Mouse (Mus musculus): ENCODE results near the gene Tmem150c.

The Tmem150c gene

DNA sequence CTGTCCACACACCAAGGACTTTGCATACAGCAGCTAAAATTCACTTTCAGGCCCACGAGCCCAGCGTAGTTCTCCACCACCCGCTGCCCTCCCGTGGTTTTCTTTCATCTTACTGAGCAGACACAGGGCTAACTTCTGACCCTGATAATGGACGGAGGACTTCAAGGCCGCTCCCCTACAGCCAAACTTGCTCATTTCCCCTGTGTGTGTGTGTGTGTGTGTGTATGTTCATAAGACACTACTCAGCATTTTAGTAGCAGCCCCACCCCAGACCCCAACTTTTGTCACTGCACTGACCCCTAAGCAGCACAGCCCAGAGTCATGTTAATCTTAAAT, at the start of gene Tmem150c:
Gene Tmem150c, minus strand, starts transcription at position 171 of the 336 bp plus-strand sequence.
- DNase-seq (ENCODE audit: low read depth): no peak

DNA sequence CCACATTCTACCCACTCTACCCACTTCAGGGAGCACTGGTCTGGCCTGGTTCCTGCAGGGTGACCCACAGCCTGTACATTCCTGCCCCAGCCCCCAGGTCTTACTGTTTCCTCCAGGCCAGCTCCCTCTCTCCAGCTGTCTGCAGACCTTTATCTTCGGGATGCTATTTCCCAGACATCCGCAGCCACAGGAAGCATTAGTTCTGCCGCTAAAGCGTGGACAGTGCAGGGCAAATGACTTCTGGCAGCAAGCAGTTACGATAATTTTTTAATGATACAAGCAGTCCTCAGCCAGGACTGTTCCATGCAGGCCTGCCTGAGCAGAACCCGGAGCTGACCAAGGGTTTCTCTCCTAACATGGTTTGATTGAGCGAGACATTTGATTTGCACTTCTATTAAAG, 49.5 kb upstream of the Tmem150c start:
- DNase-seq (ENCODE audit: low read depth): no peak

DNA sequence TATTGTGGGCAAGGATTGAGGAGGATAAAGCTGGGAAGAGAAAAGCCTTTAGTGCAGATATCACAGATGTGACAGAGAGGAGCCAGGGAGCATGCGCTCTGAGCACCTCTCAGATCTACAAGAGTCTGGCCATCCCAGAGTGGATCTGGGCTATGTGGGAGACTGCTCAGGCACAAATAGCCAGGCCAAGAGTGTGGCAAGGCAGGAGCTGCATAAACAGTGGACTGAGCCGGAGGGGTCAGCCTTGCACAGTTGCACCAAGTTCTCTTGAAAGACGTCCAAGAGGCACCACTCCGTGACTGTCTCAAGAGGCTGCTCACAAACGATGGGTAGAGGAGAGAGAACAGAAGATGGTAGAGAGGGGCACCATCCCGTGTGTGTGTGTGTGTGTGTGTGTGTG, 47.1 kb upstream of the Tmem150c start:
- DNase-seq (ENCODE audit: low read depth): no peak

DNA sequence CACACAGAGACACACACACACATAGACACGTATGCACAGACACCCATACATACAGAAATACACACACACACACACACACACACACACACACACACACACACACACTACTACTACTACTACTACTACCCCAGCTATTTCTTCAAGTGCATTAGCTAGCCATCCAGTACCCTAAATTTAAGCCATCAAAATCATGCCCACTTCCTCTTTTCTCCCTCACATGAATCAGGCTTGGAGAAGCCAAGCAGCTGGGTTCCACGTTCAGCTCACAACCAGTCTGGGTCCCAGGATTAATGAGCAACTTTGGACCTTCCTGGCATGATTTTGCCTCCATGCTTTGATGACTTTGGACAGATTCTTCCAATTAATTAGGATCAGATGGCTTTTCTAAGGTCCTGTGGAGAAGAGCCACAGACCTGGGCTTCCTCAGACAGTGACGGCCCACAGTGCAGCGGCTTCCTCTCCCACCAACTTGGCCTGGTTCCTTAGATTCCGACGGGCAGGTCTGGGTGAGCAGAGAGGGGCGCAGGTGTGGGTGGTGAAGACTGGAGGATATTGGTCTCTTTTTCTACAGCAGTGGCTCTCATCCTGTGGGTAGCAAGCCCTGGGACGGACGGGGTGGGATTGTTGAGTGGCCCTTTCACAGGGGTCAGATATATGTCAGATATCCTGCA, 46.0 kb upstream of the Tmem150c start:
- DNase-seq (ENCODE audit: low read depth): no peak

DNA sequence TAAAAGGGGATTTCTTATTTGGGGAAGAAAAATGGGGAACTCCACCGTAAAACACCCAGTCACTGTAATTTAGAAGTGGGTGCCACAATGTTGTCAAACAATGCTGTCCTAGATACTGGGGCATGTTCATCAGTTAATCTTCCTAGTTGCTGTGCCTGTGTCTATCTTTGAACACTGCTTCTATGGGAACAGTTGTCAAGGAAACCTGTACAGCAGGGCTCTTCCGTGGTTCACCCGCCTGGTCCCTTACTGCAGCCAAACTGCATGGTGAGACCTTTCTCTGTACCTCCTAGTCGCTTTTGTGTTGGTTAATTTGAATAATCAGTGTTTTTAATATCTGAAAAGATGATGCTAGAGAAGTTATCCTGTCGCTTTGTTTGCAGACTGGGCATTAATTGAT, 41.2 kb upstream of the Tmem150c start:
- no peak for DNase-seq (ENCODE audit: low read depth)

DNA sequence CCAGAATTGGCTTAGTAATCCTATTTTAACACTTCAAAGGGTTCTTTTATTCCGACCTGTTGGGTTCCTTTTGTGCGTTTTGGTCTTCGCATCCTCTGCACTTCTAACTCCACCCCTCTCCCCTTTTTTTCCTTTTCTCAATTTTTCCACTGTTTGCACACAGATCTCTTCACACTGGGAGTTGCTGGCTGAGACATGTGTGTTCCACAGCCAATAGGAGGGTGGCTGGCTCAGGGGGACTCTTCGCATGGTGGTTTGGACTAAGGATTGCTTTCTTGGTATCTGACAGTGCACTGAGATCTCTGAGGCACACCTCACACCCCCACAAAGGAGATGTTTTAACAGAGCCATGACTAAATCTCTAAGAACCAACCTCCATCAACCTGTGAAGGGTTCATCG, 40.7 kb upstream of the Tmem150c start:
- no peak for DNase-seq (ENCODE audit: low read depth)

DNA sequence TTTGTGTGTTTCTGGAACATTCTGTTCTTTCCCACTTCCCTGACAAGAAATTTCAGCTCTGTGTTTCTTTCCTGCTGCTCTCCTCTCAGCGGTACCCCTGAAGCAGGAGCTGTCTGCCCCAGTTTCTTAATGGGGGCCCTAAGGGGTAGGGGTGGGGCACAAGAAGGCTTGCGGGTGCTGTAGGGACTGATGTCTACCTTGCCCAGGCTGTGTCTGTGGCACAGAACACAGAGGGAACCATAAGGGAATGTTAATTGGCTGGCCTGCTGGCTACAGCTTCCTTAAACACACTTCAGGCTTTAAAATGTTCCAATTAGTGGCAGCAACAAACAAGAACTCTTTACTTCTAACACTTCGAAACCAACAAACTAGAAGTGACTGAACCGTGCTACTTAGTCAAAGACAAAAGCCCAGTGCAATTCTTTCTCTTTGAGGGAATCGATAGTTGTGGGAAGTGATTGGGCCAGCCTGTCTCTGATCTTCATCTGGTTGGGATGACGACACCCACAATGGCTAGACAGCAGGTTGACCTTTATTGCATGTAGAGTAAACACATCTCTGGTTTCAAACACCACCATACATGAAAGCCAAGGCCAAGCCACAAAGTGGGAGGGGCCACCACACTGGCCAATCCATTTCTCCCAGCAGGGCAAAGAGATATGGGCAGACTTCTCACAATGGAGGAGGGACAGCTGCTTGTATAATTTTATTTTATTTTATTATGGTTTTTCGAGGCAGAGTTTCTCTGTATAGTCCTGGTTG, 39.7 kb upstream of the Tmem150c start:
- DNase-seq (ENCODE audit: low read depth): no peak

DNA sequence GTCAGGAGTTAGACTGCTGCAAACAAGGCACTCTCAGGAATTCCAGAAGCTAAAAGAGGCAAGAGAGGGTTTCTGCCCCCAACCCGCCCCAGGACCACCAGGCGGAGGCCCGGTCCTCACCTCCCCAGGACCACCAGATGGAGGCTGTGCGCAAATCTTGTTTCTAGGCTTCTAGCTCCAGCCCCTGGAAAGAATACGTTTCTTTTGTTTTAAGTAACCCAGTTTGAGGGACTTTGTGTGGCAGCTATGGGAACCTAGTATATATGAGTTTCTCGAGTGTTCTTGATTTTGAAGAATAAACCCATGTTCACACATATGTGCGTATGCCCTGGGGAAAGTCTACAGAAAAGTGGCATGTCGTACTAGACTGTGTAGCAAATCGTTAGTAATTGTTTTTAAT, 37.9 kb upstream of the Tmem150c start:
- no peak for DNase-seq (ENCODE audit: low read depth)

DNA sequence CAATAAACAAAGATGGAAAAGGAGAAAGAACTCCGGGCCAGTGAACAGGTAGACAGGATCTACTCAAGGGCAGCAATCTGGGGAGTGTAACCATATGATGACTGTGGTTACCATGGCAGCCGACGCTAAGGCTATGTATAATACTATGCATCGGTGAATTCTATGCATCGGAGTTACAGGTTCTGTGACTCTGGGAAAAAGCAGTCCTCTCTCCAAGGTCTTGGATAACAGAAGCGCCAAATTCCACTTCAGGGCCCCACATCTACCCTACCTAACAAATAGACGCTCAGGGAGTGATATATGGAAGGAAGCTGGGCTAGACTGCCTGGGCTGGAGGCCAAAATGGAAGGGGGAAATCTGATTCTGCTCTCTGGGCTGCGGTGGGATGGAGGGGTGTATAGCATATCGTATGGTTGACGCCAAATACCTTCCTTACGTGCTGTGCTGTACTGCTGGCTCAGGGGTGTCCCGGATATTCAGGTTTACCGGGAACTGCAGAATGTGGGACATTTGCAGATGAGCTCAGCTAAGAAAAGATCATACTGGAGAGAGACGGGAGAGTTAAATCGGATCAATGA, 37.3 kb upstream of the Tmem150c start:
- DNase-seq (ENCODE audit: low read depth): no peak

DNA sequence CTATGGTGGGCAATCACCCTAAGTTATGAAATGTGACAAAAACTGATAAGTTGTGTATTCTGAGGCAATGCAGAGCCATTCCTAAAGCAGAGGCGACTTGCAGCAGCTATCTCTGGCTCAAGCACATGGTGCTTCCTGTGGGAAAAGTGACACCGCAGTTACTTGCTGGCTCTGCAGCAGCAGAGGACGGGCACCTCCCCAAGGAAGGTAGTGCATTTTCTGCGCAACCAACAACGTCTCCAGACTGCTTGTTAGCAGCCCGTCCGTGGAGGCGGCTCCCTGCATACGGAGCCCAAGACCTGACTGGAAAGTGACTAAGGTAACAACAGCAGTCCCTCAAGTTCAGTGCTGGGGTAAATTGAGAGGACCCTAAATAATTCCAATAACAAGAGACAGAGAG, 36.8 kb upstream of the Tmem150c start:
- no peak for DNase-seq (ENCODE audit: low read depth)

DNA sequence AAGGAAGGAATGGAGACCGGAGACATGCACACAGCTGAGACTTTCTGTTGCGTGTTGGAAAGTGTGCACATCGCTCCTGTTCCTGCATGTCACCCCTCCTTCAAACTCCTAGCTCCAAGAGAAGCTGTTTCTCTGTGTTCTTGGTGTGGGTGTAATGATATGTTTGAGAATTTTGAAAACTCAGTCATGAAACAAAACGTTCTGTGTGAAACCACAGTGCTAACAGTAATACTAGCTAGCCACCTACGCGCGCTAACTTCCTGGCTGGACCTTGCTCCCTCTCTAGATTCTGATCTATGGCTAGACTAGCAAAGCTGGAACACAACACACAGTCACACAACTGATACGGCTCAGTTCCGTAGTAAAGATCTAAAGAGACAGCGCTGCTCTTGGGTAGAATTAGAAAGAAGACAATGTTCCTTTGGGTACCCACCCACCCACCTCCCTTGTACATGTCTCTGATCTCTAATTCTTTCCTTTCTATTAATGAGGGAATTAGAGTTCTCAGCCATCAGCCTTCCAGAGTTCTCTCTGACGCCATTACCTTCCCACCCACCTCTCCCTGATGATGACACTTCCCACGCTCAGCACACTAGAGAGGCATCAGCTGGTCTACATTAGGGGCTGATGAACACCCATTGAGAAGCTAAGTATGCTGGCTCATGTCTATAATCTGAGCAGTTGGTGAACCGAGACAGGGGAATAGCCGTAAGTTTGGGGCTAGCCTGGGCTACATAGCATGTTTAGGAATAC, 32.0 kb upstream of the Tmem150c start:
- no peak for DNase-seq (ENCODE audit: low read depth)

DNA sequence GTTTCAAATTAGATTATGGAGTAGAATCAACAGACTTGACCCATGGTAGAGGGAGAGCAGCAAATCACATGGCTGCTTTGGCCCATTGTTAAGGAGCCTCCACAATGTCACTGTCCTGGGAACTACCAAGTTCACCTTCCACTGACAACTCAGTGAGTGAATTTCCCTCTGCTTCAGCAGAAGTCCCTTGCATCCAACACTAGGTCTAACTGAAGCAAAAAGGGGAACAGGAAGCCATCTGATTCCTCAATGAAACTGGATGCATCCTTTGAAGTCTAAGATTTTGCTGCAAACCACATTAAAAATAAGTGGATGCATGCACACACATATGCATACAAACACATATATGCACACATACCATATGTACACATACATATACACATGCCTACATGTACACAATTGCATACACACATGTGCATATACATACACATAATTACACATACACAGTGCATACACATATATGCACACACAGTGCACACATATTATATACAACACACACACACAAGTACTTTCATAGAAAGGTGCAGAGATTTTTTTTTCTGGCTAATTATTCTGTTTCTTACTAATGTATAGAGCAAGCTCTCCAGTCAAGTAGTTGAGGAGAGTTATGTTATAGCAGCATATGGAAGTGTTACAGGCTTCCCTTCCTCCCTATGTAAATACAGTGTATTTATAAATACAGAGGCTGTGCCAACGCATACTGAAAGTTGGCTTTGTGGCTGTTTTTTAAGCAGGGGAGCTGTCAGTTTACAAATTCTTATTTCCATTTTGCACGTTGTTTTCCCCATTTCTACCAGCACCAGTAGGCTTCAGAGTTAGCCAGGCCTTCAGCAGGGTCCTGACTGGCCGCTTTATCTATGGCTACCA, 27.7 kb upstream of the Tmem150c start:
- no peak for DNase-seq (ENCODE audit: low read depth)

DNA sequence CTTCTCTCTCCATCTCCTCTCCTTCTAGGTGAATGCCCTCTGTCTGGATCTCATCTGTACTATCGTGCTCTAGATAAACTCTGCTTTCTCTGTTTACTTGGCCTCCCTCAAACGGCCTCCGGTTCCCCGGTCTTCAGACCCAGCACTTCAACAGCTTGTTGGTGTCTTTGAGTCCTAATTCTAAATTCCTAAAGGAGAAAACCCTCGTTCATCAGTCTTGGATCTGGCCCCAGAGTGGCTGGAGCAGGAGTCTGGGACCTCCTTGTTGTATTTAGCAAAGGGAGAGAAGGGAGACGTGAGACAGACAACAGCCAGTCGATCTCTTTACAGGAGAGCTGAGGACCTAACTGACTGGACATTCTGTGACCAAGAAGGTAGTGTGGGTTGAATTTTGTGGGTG, 27.0 kb upstream of the Tmem150c start:
- DNase-seq (ENCODE audit: low read depth): no peak

DNA sequence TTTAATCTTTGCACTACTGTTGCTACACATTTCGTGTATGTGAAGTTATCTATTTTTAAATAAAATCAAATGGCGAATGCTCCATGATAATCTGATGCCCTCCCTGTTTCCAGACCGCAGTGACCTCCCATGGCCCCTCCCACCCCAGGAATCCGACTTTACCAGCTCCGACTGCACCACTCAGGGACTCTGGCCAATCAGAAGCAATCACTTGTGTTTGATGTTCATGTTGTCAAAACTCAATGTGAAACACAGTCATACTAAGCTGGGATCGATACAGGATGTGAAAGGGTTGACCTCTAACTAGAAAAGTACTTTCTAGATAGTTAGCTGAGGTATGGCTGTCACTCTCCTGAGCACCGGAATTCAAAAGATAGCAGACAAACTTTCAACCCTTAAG, 26.3 kb upstream of the Tmem150c start:
- no peak for DNase-seq (ENCODE audit: low read depth)

DNA sequence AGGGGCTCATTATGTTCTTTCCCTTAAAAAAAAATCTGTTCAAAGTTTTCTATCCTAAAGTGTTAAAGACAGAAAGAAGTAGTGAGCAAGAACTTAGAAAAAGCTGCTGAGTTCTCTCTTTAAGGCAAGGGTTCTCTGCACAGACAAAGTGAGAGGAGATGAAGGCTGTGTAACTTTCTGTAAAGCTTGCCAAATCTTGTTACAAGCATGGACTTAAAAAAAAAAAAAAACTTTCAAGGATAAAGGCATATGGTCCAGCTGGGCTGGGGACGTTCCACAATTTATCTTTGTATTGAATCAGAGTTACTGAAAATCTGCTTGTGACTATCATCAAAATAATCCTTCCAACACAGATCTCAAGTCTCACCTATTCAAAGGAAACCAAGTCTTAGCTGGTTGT, 21.4 kb upstream of the Tmem150c start:
- no peak for DNase-seq (ENCODE audit: low read depth)

DNA sequence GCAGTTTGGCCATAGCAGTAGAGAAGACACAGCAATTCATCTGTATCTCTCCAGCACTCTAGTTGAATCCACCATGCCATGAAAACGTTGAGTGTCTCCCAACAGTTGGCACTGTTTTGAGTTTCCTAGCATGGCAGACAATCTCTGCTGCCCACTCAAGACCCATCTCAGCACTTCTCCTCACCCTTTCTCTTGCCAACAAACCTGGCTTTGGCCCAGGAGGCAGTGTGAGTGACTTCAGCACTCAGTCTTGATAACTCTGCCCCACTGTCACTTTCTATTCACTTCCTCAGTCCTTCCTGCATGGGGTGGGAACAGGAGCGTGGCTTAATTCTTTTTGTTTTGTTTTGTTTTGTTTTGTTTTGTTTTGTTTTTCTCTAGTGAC, 19.2 kb upstream of the Tmem150c start:
- DNase-seq (ENCODE audit: low read depth): no peak

DNA sequence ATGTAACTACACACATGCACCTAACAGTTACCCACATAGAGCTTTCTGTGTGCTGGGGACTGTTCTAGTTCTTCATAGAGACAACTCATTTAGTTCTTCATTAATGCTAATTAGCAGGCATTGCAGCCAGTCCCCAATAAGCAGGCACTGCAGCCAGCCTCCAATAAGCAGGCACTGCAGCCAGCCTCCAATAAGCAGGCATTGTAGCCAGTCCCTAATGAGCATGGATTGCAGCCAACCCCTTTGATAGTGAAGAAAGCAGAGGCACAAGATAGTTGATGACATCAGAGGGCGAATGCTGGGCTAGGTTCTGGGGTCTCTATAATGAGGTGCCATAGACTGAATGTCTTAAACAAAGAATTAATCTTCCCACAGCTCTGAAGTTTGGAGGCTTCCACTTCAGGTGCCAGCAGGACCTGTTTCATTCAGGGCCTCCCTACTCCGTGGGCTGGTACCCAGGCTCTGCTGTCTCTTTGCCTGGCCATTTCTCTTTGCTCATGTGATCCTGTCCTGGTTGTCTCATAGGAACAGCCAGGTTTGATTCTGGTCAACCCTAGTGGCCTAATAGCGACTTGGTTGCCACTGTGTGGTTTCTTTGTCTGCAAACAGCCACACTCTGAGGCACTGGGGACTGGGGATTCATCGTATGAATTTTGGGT, 18.6 kb upstream of the Tmem150c start:
- DNase-seq (ENCODE audit: low read depth): no peak

DNA sequence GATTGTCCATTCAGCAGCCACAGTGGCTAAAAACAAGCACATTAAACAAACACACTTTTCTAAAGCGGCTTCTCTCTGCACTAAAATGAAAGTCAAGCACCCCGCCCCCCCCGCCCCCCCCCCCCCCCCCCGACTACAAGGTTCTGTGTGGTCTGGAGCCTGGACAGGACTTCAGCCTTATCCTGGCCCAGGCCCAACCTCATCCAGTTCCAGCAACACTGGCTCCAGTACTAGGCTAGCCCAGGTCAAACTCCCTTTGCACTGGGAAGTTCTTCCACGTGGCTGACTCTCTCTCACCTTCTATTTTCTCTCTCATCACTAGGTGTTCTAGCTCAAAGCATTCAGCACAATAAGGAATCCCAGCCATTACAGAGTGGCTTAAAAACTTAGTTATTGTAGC, 17.9 kb upstream of the Tmem150c start:
- no peak for DNase-seq (ENCODE audit: low read depth)

DNA sequence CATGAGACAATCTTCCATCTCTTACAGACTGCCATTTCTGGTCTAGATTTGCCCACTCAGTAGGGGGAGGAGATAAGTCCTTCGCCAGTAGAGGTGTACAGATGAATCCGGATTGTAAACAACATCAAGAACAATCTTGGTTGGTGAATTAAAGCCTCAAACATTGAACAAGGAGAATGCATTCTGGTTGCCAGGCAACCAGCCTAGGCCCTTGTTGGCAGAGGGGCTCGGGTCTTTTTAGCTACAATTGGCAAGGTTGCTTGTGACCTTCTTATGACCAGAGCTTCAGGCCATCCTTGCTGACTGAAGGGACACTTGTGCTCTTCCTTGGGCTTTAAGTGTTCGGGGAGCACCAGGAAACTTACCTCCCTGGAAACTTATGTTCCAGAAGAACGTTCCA, 16.5 kb upstream of the Tmem150c start:
- DNase-seq (ENCODE audit: low read depth): no peak

DNA sequence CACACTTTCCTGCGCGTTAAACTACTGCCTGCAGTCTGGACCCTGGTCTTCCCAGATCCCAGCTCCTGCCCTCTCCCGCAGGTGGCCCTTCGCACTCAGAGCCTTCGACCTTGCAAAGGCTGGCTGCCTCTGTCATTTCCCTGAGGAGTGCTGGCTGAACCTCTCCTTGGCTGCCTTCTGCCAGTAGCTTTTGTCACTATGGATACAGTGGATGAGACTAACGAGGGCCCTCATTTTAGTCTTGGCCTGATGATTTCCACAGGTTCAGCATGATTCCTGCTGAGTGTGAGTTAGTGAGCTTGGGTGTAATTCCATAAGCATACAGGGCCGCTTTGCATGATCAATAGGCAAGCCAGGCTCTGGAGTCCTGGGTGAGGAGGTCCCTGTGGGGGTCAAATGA, 16.0 kb upstream of the Tmem150c start:
- DNase-seq (ENCODE audit: low read depth): no peak

DNA sequence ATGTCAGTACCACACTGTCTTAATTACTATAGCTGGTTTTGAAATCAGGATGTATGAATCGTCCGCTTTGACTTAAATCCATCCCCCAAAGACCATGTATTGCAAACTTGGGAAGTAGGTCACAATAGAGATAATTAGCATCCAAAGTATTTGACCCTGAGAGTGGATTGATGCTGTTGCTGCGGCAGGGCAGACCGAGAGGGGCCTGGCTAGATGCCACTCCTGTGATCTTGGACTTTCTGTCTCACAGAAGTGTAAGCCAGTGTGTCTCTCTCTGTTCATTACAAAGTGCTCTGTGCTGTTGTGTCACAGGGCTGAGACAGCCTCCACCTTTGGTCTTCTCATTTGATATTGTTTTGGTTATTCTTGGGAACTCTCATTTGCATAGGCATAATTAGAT, 12.5 kb upstream of the Tmem150c start:
- DNase-seq (ENCODE audit: low read depth): no peak

All from naive thymus-derived CD4-positive, alpha-beta T cell, adult 2 months (primary cell).